Mouse (Mus musculus) cerebellum, adult 9-11 months (tissue): ENCODE measurements around the gene Pla2g4f.

Experiments used
- DNase-seq: peaks from one replicate; pipeline ENCODE4 v3.0.0; 2022

Pla2g4f gene

DNA sequence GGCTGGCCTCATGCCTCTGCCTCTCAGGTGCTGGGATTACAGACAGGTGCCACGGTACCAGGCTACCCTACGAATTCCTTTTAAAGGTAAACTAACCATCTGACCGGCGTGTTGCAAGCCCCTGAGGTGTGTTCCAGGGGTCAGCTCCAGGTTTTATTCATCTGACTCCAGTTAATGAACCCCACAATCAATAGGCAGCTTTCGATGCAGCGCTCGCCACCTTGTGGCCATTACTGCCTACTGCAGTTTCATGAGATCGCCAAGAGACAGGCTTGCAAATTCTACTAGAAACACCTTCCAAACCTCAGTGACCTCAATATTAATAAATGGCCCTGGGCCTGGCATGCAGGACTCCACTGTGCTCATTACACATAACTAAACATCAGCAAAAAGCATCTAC, 34.0 kb downstream of the Pla2g4f start:
- DNase-seq: peak; percentile 64

GRCm38 (mm10) chr2:120276951-120277350, 37.0 kb downstream of the Pla2g4f start:
- no peak for DNase-seq

GRCm38 (mm10) chr2:120268635-120269034, 45.3 kb downstream of the Pla2g4f start:
- no peak for DNase-seq

GRCm38 (mm10) chr2:120265523-120265922, 48.4 kb downstream of the Pla2g4f start:
- DNase-seq: no peak

- no peak for DNase-seq
Measured at GRCm38 (mm10) chr2:120264858-120265257, 49.1 kb downstream of the Pla2g4f start.

GRCm38 (mm10) chr2:120262876-120263275, 51.1 kb downstream of the Pla2g4f start:
- peak; percentile 55 for DNase-seq

DNA sequence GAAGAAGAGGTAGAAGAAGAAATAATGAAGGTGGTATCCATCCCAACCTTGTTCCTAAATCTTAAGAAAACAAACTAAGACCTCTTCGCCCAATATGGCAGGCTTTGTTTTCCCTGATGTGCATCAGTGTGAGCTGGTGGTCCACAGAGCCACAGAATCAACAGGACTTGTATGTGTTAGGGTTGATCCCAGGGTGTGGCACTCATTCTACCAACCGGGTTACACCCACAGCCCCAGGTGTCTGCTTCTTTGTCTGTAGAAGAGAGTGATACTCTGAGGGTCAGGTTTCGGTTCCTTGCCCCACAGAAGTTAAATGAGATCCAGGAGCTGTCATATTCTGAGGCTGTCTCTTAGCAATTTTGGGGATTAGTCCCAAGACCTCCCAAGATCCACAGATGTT, 52.6 kb downstream of the Pla2g4f start:
- DNase-seq: no peak

DNA sequence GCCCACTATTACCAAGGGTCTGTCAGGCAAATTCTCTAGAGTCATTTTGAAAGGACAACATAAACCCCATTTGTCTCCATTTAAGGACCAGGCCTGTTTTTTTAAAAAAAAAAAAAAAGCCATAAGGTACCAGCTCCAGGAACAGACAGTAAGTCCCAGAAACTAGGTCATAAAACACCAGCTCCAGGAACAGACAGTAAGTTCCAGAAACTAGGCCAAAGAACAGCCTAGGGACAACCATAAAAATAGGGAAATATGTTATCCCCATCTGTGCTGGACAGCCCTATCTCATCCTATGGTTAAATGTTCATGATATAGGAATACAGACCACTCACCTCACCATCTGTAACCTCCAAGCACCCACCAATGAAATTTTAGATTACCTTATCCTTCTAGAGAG, 57.7 kb downstream of the Pla2g4f start:
- no peak for DNase-seq

GRCm38 (mm10) chr2:120252644-120253043, 61.3 kb downstream of the Pla2g4f start:
- no peak for DNase-seq
